24 mouse cellular contexts compared by ENCODE assay signal in genomic region chr5:123640181-123640580, GRCm38 (mm10). TPM values are rescaled to one million over a fixed set of nuclear protein-coding genes. Genes with fewer than 3 reads are reported as not detected.
DNase-seq lines count a peak whose midpoint lies in the region; ATAC-seq and TF ChIP-seq lines count a peak whose summit lies in the region.
"Had no signal": no experiment of that assay in that cellular context is flagged by ENCODE, and none has a peak within 500 bp of the region (broad histone marks: within the 10 kb centered on the region; RNA-seq: fewer than 3 reads in every experiment).

No protein-coding gene starts in this region.

- H3K4me3 ChIP-seq in limb, embryonic 14.5 days (replicated peaks; ENCODE audit: low read length) = no peak overlapping the region
- H3K4me3 ChIP-seq in limb, embryonic 10.5 days = no peak overlapping the region
- H3K4me3 ChIP-seq in layer of hippocampus, adult 2 months = no peak overlapping the region
- H3K4me3 ChIP-seq: embryonic facial prominence, embryonic 15.5 days; erythroblast, embryonic 14.5 days; forebrain, embryonic 15.5 days; heart, embryonic 10.5 days; hindbrain, embryonic 12.5 days had no signal

- no peaks in the 10 kb centered on the region for H3K27me3 ChIP-seq in limb, embryonic 14.5 days (ENCODE audit: control insufficient read depth, insufficient read depth, low read length)
- no peaks in the 10 kb centered on the region for H3K27me3 ChIP-seq in limb, embryonic 10.5 days (ENCODE audit: low read depth, poor library complexity, severe bottlenecking)
- H3K27me3 ChIP-seq: embryonic facial prominence, embryonic 15.5 days; forebrain, embryonic 15.5 days; hindbrain, embryonic 12.5 days had no signal

- no peaks in the 10 kb centered on the region for H3K9me3 ChIP-seq in limb, embryonic 14.5 days (ENCODE audit: control insufficient read depth, low read length)
- H3K9me3 ChIP-seq in limb, embryonic 10.5 days (replicated peaks) = no peaks in the 10 kb centered on the region
- H3K9me3 ChIP-seq: embryonic facial prominence, embryonic 15.5 days; forebrain, embryonic 15.5 days; G1E; heart, embryonic 10.5 days; hindbrain, embryonic 12.5 days had no signal

- peaks cover 54% of the 10 kb centered on the region for H3K36me3 ChIP-seq in limb, embryonic 14.5 days (ENCODE audit: control insufficient read depth, insufficient read depth, low read length)
- peaks cover 80% of the 10 kb centered on the region for H3K36me3 ChIP-seq in limb, embryonic 10.5 days

- WGBS in limb, embryonic 14.5 days = 43% methylated on average over 9 of the region's 9 CpGs
- WGBS in limb, embryonic 10.5 days = 75% methylated on average over 9 of the region's 9 CpGs

- no peak for ATAC-seq in limb, embryonic 14.5 days (ENCODE audit: low FRiP score, low read depth)
- ATAC-seq: CD4-positive, CD25-positive, alpha-beta regulatory T cell, adult 4 months; forebrain, embryonic 15.5 days; hindbrain, embryonic 16.5 days; inflammation-experienced regulatory T-cells, adult 6 months; intestine, postnatal 0 days had no signal

- no peak for TF ChIP-seq CTCF in layer of hippocampus, adult 2 months (conservative IDR thresholded peaks at IDR 0.05)

- TF ChIP-seq POLR2A in limb, embryonic 14.5 days (IDR thresholded peaks at IDR 0.05; ENCODE audit: borderline replicate concordance, extremely low read depth, insufficient read depth, insufficient read length) = no peak

- H3K4me2 ChIP-seq in limb, embryonic 14.5 days (replicated peaks; ENCODE audit: low read depth, low read length, severe bottlenecking) = no peak overlapping the region
- H3K4me2 ChIP-seq: embryonic facial prominence, embryonic 15.5 days; forebrain, embryonic 15.5 days; hindbrain, embryonic 12.5 days had no signal

- DNase-seq in adrenal gland, adult 2 months = peak; percentile 74
- no peak for DNase-seq in adrenal gland, adult 18-20 months (ENCODE audit: low spot score in 2 of 2)
- no peak for DNase-seq in limb, embryonic 14.5 days (ENCODE audit: low spot score)
- DNase-seq in limb, embryonic 10.5 days (ENCODE audit: low spot score) = no peak
- DNase-seq in gonadal fat pad, adult 2 months (ENCODE audit: low read depth) = peak; percentile 10
- DNase-seq in layer of hippocampus, adult 2 months (ENCODE audit: low spot score in 2 of 2) = no peak
- DNase-seq in cerebellum, postnatal 14 days = no peak
- DNase-seq: B cell, adult 2 months; cerebellum, adult 2 months; cerebellum, postnatal 10 days; embryo, embryonic 11 days; gastrocnemius, postnatal 14 days; heart, postnatal 10 days; heart, postnatal 4 days had no signal

- H3K4me1 ChIP-seq in limb, embryonic 14.5 days (ENCODE audit: control insufficient read depth, insufficient read depth, low read length) = no peaks in the 10 kb centered on the region
- H3K4me1 ChIP-seq in limb, embryonic 10.5 days = no peaks in the 10 kb centered on the region
- H3K4me1 ChIP-seq: embryonic facial prominence, embryonic 15.5 days; forebrain, embryonic 15.5 days; hindbrain, embryonic 12.5 days had no signal

- 0 out of 2 replicates have a peak overlapping the region, but pooled peaks have one; percentile 28 for H3K9ac ChIP-seq in limb, embryonic 14.5 days (ENCODE audit: low read depth, low read length, severe bottlenecking)
- H3K9ac ChIP-seq: embryonic facial prominence, embryonic 15.5 days; forebrain, embryonic 15.5 days; hindbrain, embryonic 12.5 days had no signal

- no peak overlapping the region for H3K27ac ChIP-seq in limb, embryonic 14.5 days (replicated peaks; ENCODE audit: low read depth, low read length)
- H3K27ac ChIP-seq in limb, embryonic 10.5 days = no peak overlapping the region
- H3K27ac ChIP-seq in layer of hippocampus, adult 2 months = no peak overlapping the region
- H3K27ac ChIP-seq: embryonic facial prominence, embryonic 15.5 days; forebrain, embryonic 15.5 days; heart, embryonic 10.5 days; hindbrain, embryonic 12.5 days had no signal

RNA-seq across cellular contexts. Expression of gene Clip1, which starts 44.2 kb away (rescaled TPM):
- 10 to 100 TPM; 82.3 TPM for total RNA-seq in adrenal gland, adult 2 months (2021)
- polyA plus RNA-seq in adrenal gland, adult 2 months (2012; rRNA removed) = 19.4 and 32.0 TPM in 2 replicates
- 10 to 100 TPM; 66.0 to 74.2 TPM for total RNA-seq in adrenal gland, adult 18-20 months (2021)
- 33.4 and 33.7 TPM in 2 replicates for polyA plus RNA-seq in limb, embryonic 14.5 days (2012; rRNA removed)
- polyA plus RNA-seq in limb, embryonic 14.5 days (2014; fragmentation: Nextera tagmentation; extraction: Ambion mirVana) = 35.2 and 37.1 TPM in 2 replicates
- polyA plus RNA-seq in limb, embryonic 10.5 days (2016; fragmentation: Nextera tagmentation; extraction: Ambion mirVana) = 46.3 and 48.7 TPM in 2 replicates
- polyA plus RNA-seq in gonadal fat pad, adult 2 months (2012; rRNA removed) = 20.2 and 23.4 TPM in 2 replicates
- total RNA-seq in layer of hippocampus, adult 2 months (2021) = 100 to 1,000 TPM; 136 to 144 TPM

Comparison
In these comparisons a context has a peak if more than half of its experiments do, and no peak if none do; other contexts are left out.
1. DNase-seq: peak in adrenal gland, adult 2 months (single experiment) and gonadal fat pad, adult 2 months (single experiment); none in adrenal gland, adult 18-20 months (0 of 2), limb, embryonic 14.5 days (single experiment), limb, embryonic 10.5 days (single experiment), layer of hippocampus, adult 2 months (0 of 2) and cerebellum, postnatal 14 days (0 of 2).